ENCODE assay signal across 21 mouse cellular contexts in the genomic region with DNA sequence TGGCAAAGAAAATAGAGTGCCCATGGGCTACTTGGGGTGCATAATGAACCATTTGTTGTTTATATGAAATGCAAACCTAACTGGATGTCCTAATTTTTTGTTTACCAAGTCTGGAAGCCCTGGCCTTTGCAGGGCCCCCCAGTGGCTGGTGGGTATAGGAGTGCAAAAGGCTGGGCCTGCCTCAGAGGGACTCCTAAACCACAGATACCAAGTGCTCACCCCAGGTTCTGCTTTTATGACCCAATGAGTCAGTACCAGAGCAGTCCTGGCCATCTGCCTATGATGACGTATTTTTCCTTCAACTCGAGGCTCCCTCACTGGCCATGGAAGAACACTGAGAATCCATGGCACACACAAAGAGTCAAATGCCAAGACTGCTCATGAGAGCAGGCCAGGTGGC. TPM values are rescaled to one million over a fixed set of nuclear protein-coding genes. Genes with fewer than 3 reads are reported as not detected.
A peak's percentile ranks its signal among the peaks of the same experiment; 100 is the strongest.
DNase-seq lines count a peak whose midpoint lies in the region; ATAC-seq and TF ChIP-seq lines count a peak whose summit lies in the region.
"Had no signal": no experiment of that assay in that cellular context is flagged by ENCODE, and none has a peak within 500 bp of the region (broad histone marks: within the 10 kb centered on the region; RNA-seq: fewer than 3 reads in every experiment).

No protein-coding gene starts in this region.

- peaks cover 10 to 27% of the 10 kb centered on the region in 2 experiments for H3K4me1 ChIP-seq in CH12.LX (ENCODE audit: control insufficient read depth in 1 of 2, insufficient read depth in 2 of 2)
- H3K4me1 ChIP-seq: neural tube, embryonic 15.5 days had no signal

- no peak for DNase-seq in layer of hippocampus, adult 2 months (ENCODE audit: low spot score in 2 of 2)
- no peak for DNase-seq in layer of hippocampus, postnatal 14 days (ENCODE audit: low spot score in 2 of 2)
- DNase-seq in CH12.LX (ENCODE audit: extremely low read depth), result peak; percentile 55
- DNase-seq in adrenal gland, adult 18-20 months (ENCODE audit: low spot score in 2 of 2), result peak; percentile 34 to 56
- DNase-seq in left cerebral cortex, adult 8-10 months (ENCODE audit: low spot score in 2 of 2), result no peak
- DNase-seq: cerebellum, postnatal 14 days; gastrocnemius, adult 2 months; liver; retina, postnatal 1 day; spleen, adult 18-20 months; thymus, postnatal 25 days had no signal

- TF ChIP-seq RAD21 in CH12.LX (IDR thresholded peaks at IDR 0.05; ENCODE audit: low read depth, low read length), result no peak

- no peaks in the 10 kb centered on the region for H3K79me2 ChIP-seq in CH12.LX (replicated peaks; ENCODE audit: control insufficient read depth, extremely low read depth, insufficient read depth, poor library complexity, severe bottlenecking)

- 0 out of 2 replicates have a peak, but pooled peaks have one; percentile 9 for TF ChIP-seq CTCF in layer of hippocampus, adult 2 months (conservative IDR thresholded peaks at IDR 0.05)
- TF ChIP-seq CTCF in CH12.LX (conservative IDR thresholded peaks at IDR 0.05 in 1 of 2, IDR thresholded peaks at IDR 0.05 in 1 of 2; ENCODE audit: low read depth in 2 of 2, low read length in 2 of 2), result peak in 1 of 2 experiments; percentile 44; a peak in 2 of 4 replicates

- H3K4me3 ChIP-seq in layer of hippocampus, adult 2 months, result no peak overlapping the region
- H3K4me3 ChIP-seq in CH12.LX (replicated peaks in 1 of 3; ENCODE audit: low read depth in 2 of 3, low read length in 2 of 3, poor library complexity in 1 of 3), result no peak overlapping the region
- H3K4me3 ChIP-seq: gastrocnemius, adult 2 months; lung, embryonic 15.5 days; neural tube, embryonic 15.5 days had no signal

- H3K9ac ChIP-seq in CH12.LX (ENCODE audit: insufficient read depth, low read depth), result no peak overlapping the region
- H3K9ac ChIP-seq: neural tube, embryonic 15.5 days had no signal

- no peak overlapping the region for H3K4me2 ChIP-seq in CH12.LX (ENCODE audit: insufficient read depth, low read depth, poor library complexity, severe bottlenecking)
- H3K4me2 ChIP-seq: heart, embryonic 11.5 days; lung, embryonic 15.5 days; neural tube, embryonic 15.5 days had no signal

- peak; percentile 61 for TF ChIP-seq EP300 in CH12.LX (IDR thresholded peaks at IDR 0.05; ENCODE audit: low read length)

- ATAC-seq in granulocyte monocyte progenitor cell, adult 5-6 weeks (replicated peaks; ENCODE audit: poor library complexity, severe bottlenecking), result 0 out of 2 replicates have a peak, but pooled peaks have one; percentile 28
- no peak for ATAC-seq in inflammation-experienced regulatory T-cells, adult 6 months
- ATAC-seq: forebrain, embryonic 14.5 days had no signal

- in situ Hi-C loops in CH12.LX (cut with MboI; ENCODE audit: low pct_ligation_motif_present, low pct_unique_long_range_greater_than_20kb, low sequenced_read_pairs), result no loop called here

- no peak overlapping the region for H3K27ac ChIP-seq in layer of hippocampus, adult 2 months
- H3K27ac ChIP-seq in CH12.LX (ENCODE audit: insufficient read depth, low read depth), result no peak overlapping the region
- H3K27ac ChIP-seq: gastrocnemius, adult 2 months; kidney, postnatal 0 days; lung, embryonic 15.5 days; neural tube, embryonic 15.5 days; stomach, postnatal 0 days had no signal

- peaks cover 4% of the 10 kb centered on the region for H3K9me3 ChIP-seq in CH12.LX (replicated peaks; ENCODE audit: low read length)
- H3K9me3 ChIP-seq: lung, embryonic 15.5 days; neural tube, embryonic 15.5 days had no signal

- no peak for TF ChIP-seq POLR2A in CH12.LX (IDR thresholded peaks at IDR 0.05; ENCODE audit: low read depth, low read length)

- dilution Hi-C loops in CH12.LX (cut with MboI; ENCODE audit: extremely low pct_ligation_motif_present, extremely low pct_unique_long_range_greater_than_20kb, low sequenced_read_pairs), result no loop called here

- H3K27me3 ChIP-seq in CH12.LX (replicated peaks), result peaks cover 5% of the 10 kb centered on the region
- H3K27me3 ChIP-seq: lung, embryonic 15.5 days; neural tube, embryonic 15.5 days had no signal

- no peaks in the 10 kb centered on the region for H3K36me3 ChIP-seq in CH12.LX (replicated peaks in 1 of 2; ENCODE audit: control insufficient read depth in 1 of 2, insufficient read depth in 1 of 2, low read length in 1 of 2)
- H3K36me3 ChIP-seq: lung, embryonic 15.5 days; neural tube, embryonic 15.5 days had no signal

TF ChIP-seq in CH12.LX, 34 proteins besides CTCF, POLR2A, EP300 and RAD21:
- TF ChIP-seq MAFK (IDR thresholded peaks at IDR 0.05; ENCODE audit: insufficient replicate concordance, low read length) (no peak), ZNF384 (IDR thresholded peaks at IDR 0.05; ENCODE audit: low read depth, low read length) (no peak), HCFC1 (IDR thresholded peaks at IDR 0.05; ENCODE audit: low read depth, low read length) (no peak), GABPA (IDR thresholded peaks at IDR 0.05; ENCODE audit: insufficient replicate concordance, low read depth, low read length) (no peak), E2F4 (IDR thresholded peaks at IDR 0.05; ENCODE audit: insufficient replicate concordance, low read depth, low read length) (no peak), JUND (conservative IDR thresholded peaks at IDR 0.05; ENCODE audit: low read depth, low read length) (0 out of 2 replicates have a peak, but pooled peaks have one; percentile 36), KAT2A (IDR thresholded peaks at IDR 0.05; ENCODE audit: insufficient replicate concordance, low read length) (no peak), IRF4 (IDR thresholded peaks at IDR 0.05; ENCODE audit: low read depth, low read length) (peak; percentile 34; the same call in 1 of the 2 replicates), NELFE (IDR thresholded peaks at IDR 0.05; ENCODE audit: low read depth, low read length) (no peak), SIN3A (IDR thresholded peaks at IDR 0.05; ENCODE audit: low read length) (no peak), MYC (IDR thresholded peaks at IDR 0.05; ENCODE audit: low read depth, low read length) (no peak), MAX (IDR thresholded peaks at IDR 0.05; ENCODE audit: low read length) (peak; percentile 11; the same call in 1 of the 2 replicates), MAZ (IDR thresholded peaks at IDR 0.05; ENCODE audit: low read depth, low read length) (no peak), USF1 (IDR thresholded peaks at IDR 0.05; ENCODE audit: low read depth, low read length) (no peak), ELF1 (IDR thresholded peaks at IDR 0.05; ENCODE audit: low read depth, low read length) (no peak), ETS1 (conservative IDR thresholded peaks at IDR 0.05; ENCODE audit: low read depth, low read length) (0 out of 2 replicates have a peak, but pooled peaks have one; percentile 26), SMC3 (IDR thresholded peaks at IDR 0.05; ENCODE audit: low read depth, low read length) (0 out of 2 replicates have a peak, but pooled peaks have one; percentile 8)

RNA-seq across cellular contexts. Expression of gene Gck, which starts 4.8 kb away (rescaled TPM):
- 1 to 10 TPM; 2.4 to 3.3 TPM for total RNA-seq in layer of hippocampus, adult 2 months (2021)
- 1 to 10 TPM; 1.3 to 1.9 TPM for total RNA-seq in layer of hippocampus, postnatal 14 days (2021)
- 0.63 and 0.68 TPM in 2 replicates for total RNA-seq in CH12.LX (2012; rRNA removed)
- total RNA-seq in CH12.LX (2014; rRNA removed), result 1.0 and 1.2 TPM in 2 replicates
- 1.4 and 2.3 TPM in 2 replicates for polyA plus RNA-seq in CH12.LX (2012; ENCODE audit: insufficient read length, low read depth)
- 1 to 10 TPM; 3.9 to 6.9 TPM for total RNA-seq in adrenal gland, adult 18-20 months (2021)
- not detected in 2 replicates for total RNA-seq in granulocyte monocyte progenitor cell, adult 5-6 weeks (2014; fragmentation: Nextera tagmentation)
- not detected in 2 replicates for total RNA-seq in granulocyte monocyte progenitor cell, adult 5-6 weeks (2017)
- polyA plus RNA-seq in inflammation-experienced regulatory T-cells, adult 6 months (2017; shearing (Covaris generic)), result not detected
- total RNA-seq in left cerebral cortex, adult 8-10 months (2022), result 1 to 10 TPM in 3 of 4 experiments, under 1 TPM in 1; 0.81 to 2.3 (median 1.2) TPM

RNA-seq across cellular contexts. Expression of gene Ykt6, which starts 10.4 kb away (rescaled TPM):
- total RNA-seq in layer of hippocampus, adult 2 months (2021), result 10 to 100 TPM; 63.4 to 71.4 TPM
- 10 to 100 TPM; 84.7 to 85.3 TPM for total RNA-seq in layer of hippocampus, postnatal 14 days (2021)
- total RNA-seq in CH12.LX (2012; rRNA removed), result 79.8 and 103 TPM in 2 replicates
- total RNA-seq in CH12.LX (2014; rRNA removed), result 95.1 and 95.8 TPM in 2 replicates
- 117 and 121 TPM in 2 replicates for polyA plus RNA-seq in CH12.LX (2012; ENCODE audit: insufficient read length, low read depth)
- total RNA-seq in adrenal gland, adult 18-20 months (2021), result 10 to 100 TPM; 65.6 to 85.9 TPM
- total RNA-seq in granulocyte monocyte progenitor cell, adult 5-6 weeks (2014; fragmentation: Nextera tagmentation), result 47.8 and 48.4 TPM in 2 replicates
- 44.1 and 45.2 TPM in 2 replicates for total RNA-seq in granulocyte monocyte progenitor cell, adult 5-6 weeks (2017)
- polyA plus RNA-seq in inflammation-experienced regulatory T-cells, adult 6 months (2017; shearing (Covaris generic)), result 10 to 100 TPM; 26.3 to 31.4 (median 27.1) TPM
- 10 to 100 TPM; 77.3 to 84.9 (median 82.7) TPM for total RNA-seq in left cerebral cortex, adult 8-10 months (2022)

RNA-seq across cellular contexts. Expression of gene Myl7, which starts 46.5 kb away (rescaled TPM):
- total RNA-seq in layer of hippocampus, adult 2 months (2021), result not detected
- total RNA-seq in layer of hippocampus, postnatal 14 days (2021), result not detected
- 0.42 TPM in 1 of 2 replicates, not detected in the other for total RNA-seq in CH12.LX (2012; rRNA removed)
- not detected in 2 replicates for total RNA-seq in CH12.LX (2014; rRNA removed)
- 0.44 TPM in 1 of 2 replicates, not detected in the other for polyA plus RNA-seq in CH12.LX (2012; ENCODE audit: insufficient read length, low read depth)
- total RNA-seq in adrenal gland, adult 18-20 months (2021), result not detected
- not detected in 2 replicates for total RNA-seq in granulocyte monocyte progenitor cell, adult 5-6 weeks (2014; fragmentation: Nextera tagmentation)
- not detected in 2 replicates for total RNA-seq in granulocyte monocyte progenitor cell, adult 5-6 weeks (2017)
- not detected for polyA plus RNA-seq in inflammation-experienced regulatory T-cells, adult 6 months (2017; shearing (Covaris generic))
- total RNA-seq in left cerebral cortex, adult 8-10 months (2022), result not detected
- total RNA-seq: gastrocnemius, adult 2 months; layer of hippocampus, adult 8-10 months; left cerebral cortex, postnatal 14 days had no signal
- polyA plus RNA-seq: forebrain, embryonic 14.5 days had no signal

Comparison
In these comparisons a context has a peak if more than half of its experiments do, and no peak if none do; other contexts are left out.
1. DNase-seq: peak in CH12.LX (single experiment) and adrenal gland, adult 18-20 months (2 of 2); none in layer of hippocampus, adult 2 months (0 of 2), layer of hippocampus, postnatal 14 days (0 of 2) and left cerebral cortex, adult 8-10 months (0 of 2).